Mouse (Mus musculus) heart, embryonic 14.5 days (tissue): ENCODE data around the gene Fgd3. TPM values are rescaled to one million over a fixed set of nuclear protein-coding genes. Genes with fewer than 3 reads are reported as not detected.

Source experiments
- ATAC-seq: fragments of 200-750 bp; cut with Nextera tagmentation; 2 replicates; pipeline ENCODE4 v1.8.0; 2017; ENCODE audit warnings: low read depth, moderate TSS enrichment; ENCODE audit not compliant: insufficient number of reproducible peaks, insufficient read depth, low FRiP score
- H3K27ac ChIP-seq, 2 experiments: fragments of 200-500 bp in 1 of 2; fragments of 300-500 bp in 1 of 2; sonication (generic) in 1 of 2; replicated peaks in 1 of 2; 2 replicates each; pipeline ENCODE4 v1.5.1; 2012 to 2014; ENCODE audit warnings: low read depth in 2 of 2, low read length in 2 of 2, control low read depth in 1 of 2, mild to moderate bottlenecking in 1 of 2, mixed read lengths in 1 of 2; ENCODE audit not compliant: control insufficient read depth in 1 of 2, insufficient read depth in 1 of 2
- H3K27me3 ChIP-seq: fragments of 300-500 bp; sonication (generic); 2 replicates; pipeline ENCODE4 v1.6.1; 2014; ENCODE audit warnings: mild to moderate bottlenecking, low read length, control low read depth; ENCODE audit not compliant: control insufficient read depth, insufficient read depth
- H3K36me3 ChIP-seq: fragments of 300-500 bp; sonication (generic); 2 replicates; pipeline ENCODE4 v1.6.1; 2014; ENCODE audit warnings: mild to moderate bottlenecking, control low read depth, low read length, mixed read lengths; ENCODE audit not compliant: control insufficient read depth, insufficient read depth
- H3K4me1 ChIP-seq, 2 experiments: fragments of 200-500 bp in 1 of 2; fragments of 300-500 bp in 1 of 2; sonication (generic) in 1 of 2; 2 replicates each; pipeline ENCODE4 v1.6.1; 2012 to 2014; ENCODE audit warnings: low read length in 2 of 2, control low read depth in 1 of 2, mixed read lengths in 1 of 2; ENCODE audit not compliant: control insufficient read depth in 2 of 2, insufficient read depth in 2 of 2
- H3K4me2 ChIP-seq: fragments of 300-500 bp; sonication (generic); 2 replicates; pipeline ENCODE4 v1.6.1; 2014; ENCODE audit warnings: mild to moderate bottlenecking, low read length
- H3K4me3 ChIP-seq, 2 experiments: fragments of 200-500 bp in 1 of 2; fragments of 300-500 bp in 1 of 2; sonication (generic) in 1 of 2; 2 replicates each; pipeline ENCODE4 v1.5.1; 2012 to 2014; ENCODE audit warnings: low read length in 2 of 2, mild to moderate bottlenecking in 2 of 2, control low read depth in 1 of 2, low read depth in 1 of 2, moderate library complexity in 1 of 2; ENCODE audit not compliant: control insufficient read depth in 1 of 2, insufficient read depth in 1 of 2
- H3K9ac ChIP-seq: fragments of 300-500 bp; sonication (generic); 2 replicates; pipeline ENCODE4 v1.6.1; 2014; ENCODE audit warnings: mild to moderate bottlenecking, low read length
- H3K9me3 ChIP-seq: fragments of 300-500 bp; sonication (generic); 2 replicates; pipeline ENCODE4 v1.6.1; 2016; ENCODE audit warnings: low read length, control low read depth; ENCODE audit not compliant: control insufficient read depth
- WGBS: fragments of 180-500 bp; shearing (Covaris S2); extraction: QIAGEN DNeasy Blood & Tissue Kit; methylation state at CpG from one replicate; pipeline ENCODE4 v1.1.7; 2014; 5-methylcytosine and 5-hydroxymethylcytosine counted together
- polyA plus RNA-seq: library from polyadenylated mRNA; unstranded; fragments of >200 nt; fragmentation: Nextera tagmentation; extraction: Ambion mirVana; gene quantifications from 2 replicates; pipeline ENCODE4 v1.2.1, GENCODE M21; 2014

The Fgd3 gene
- polyA plus RNA-seq, 1 experiment from 2014 or later: 0.09 TPM

GRCm38 (mm10) chr13:49341012-49341830, 21.1 kb upstream of the Fgd3 start, which contains the start of gene Bicd2:
Gene Bicd2, plus strand, starts transcription at chr13:49341585.
- Histone ChIP-seq H3K4me3 (peak within 1 kb of the TSS; percentile 90 to 91), H3K36me3 (0 out of 2 replicates have a peak, but pooled peaks cover 2% of the 10 kb centered on the region), H3K4me1 (peaks cover 36 to 47% of the 10 kb centered on the region in 2 experiments), H3K27ac (peak within 1 kb of the TSS; percentile 75 to 79), H3K9me3 (no peaks in the 10 kb centered on the region), H3K9ac (peak within 1 kb of the TSS; percentile 97), H3K4me2 (peak within 1 kb of the TSS; percentile 91), H3K27me3 (no peaks in the 10 kb centered on the region)
- peak; percentile 97 for ATAC-seq
- WGBS: under 1% methylated on average over 65 of the region's 74 CpGs

- H3K4me1 ChIP-seq: peaks cover 15 to 25% of the 10 kb centered on the region in 2 experiments
These were observed 18.9 kb upstream of the Fgd3 start for GRCm38 (mm10) chr13:49338893-49339546.

GRCm38 (mm10) chr13:49335077-49335982, 15.2 kb upstream of the Fgd3 start:
- 79% methylated on average over 12 of the region's 12 CpGs for WGBS

More at GRCm38 (mm10) chr13:49338893-49339546, 18.9 kb upstream of the Fgd3 start:
- WGBS: 60% methylated on average over 7 of the region's 7 CpGs
- Histone ChIP-seq H3K4me3 (no peak overlapping the region), H3K9ac (no peak overlapping the region), H3K27me3 (no peaks in the 10 kb centered on the region), H3K27ac (no peak overlapping the region), H3K36me3 (no peaks in the 10 kb centered on the region), H3K9me3 (no peaks in the 10 kb centered on the region), H3K4me2 (no peak overlapping the region)
- no peak for ATAC-seq

DNA sequence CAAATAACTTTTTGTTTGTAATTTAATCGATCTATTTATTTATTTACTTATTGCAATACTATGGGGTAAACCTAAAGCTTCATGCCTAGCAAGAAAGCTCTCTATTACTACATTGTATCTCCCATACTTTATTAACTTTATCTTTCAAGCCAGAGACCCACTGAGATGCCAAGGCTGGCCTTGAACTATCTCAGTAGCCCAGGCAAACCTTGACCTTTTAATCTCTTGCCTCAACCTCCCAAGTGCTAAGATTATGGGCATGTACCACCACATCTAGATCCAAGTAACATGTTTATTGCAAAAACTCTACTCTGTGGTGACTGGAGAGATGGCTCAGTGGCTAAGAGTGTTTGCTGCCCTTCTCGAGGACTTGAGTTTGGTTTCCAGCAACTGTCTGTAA, 13.1 kb upstream of the Fgd3 start:
- H3K27ac ChIP-seq: no peak overlapping the region
- H3K9me3 ChIP-seq: no peaks in the 10 kb centered on the region
- H3K4me1 ChIP-seq: no peaks in the 10 kb centered on the region
- no peak overlapping the region for H3K9ac ChIP-seq
- 49% methylated on average over 2 of the region's 2 CpGs for WGBS
- H3K4me2 ChIP-seq: no peak overlapping the region
- no peaks in the 10 kb centered on the region for H3K27me3 ChIP-seq
- H3K36me3 ChIP-seq: no peaks in the 10 kb centered on the region
- no peak for ATAC-seq
- no peak overlapping the region for H3K4me3 ChIP-seq

More at GRCm38 (mm10) chr13:49335077-49335982, 15.2 kb upstream of the Fgd3 start:
- Histone ChIP-seq H3K9ac (no peak overlapping the region), H3K27me3 (no peaks in the 10 kb centered on the region), H3K27ac (no peak overlapping the region), H3K36me3 (no peaks in the 10 kb centered on the region), H3K9me3 (no peaks in the 10 kb centered on the region), H3K4me2 (no peak overlapping the region), H3K4me3 (no peak overlapping the region), H3K4me1 (peaks cover 0 to under 1% of the 10 kb centered on the region in 2 experiments; a peak in 1 of 4 replicates)
- no peak for ATAC-seq

DNA sequence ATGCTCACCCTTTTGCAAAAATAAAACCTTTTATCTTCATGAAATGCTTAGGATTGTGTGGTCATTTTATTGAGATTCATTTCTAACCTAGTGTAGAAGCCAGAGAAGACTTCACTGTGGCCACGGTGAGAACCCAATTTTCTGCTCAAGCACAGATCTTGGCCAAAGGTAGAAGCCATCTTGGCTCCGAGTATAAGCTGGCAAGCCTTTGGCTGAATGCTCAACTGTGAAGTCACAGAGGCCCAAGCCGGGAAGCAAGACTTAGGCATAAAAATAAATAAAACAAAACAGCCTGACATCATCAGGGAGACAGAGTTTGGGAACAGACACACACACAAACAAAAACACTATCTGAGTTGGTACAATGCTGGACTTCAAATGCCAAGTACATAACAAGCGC, 8.0 kb upstream of the Fgd3 start:
- no peaks in the 10 kb centered on the region for H3K4me1 ChIP-seq
- no peaks in the 10 kb centered on the region for H3K27me3 ChIP-seq
- no peak overlapping the region for H3K27ac ChIP-seq
- H3K4me2 ChIP-seq: no peak overlapping the region
- 76% methylated on average over 4 of the region's 4 CpGs for WGBS
- H3K4me3 ChIP-seq: no peak overlapping the region
- ATAC-seq: no peak
- H3K36me3 ChIP-seq: no peaks in the 10 kb centered on the region
- H3K9me3 ChIP-seq: no peaks in the 10 kb centered on the region
- H3K9ac ChIP-seq: no peak overlapping the region

DNA sequence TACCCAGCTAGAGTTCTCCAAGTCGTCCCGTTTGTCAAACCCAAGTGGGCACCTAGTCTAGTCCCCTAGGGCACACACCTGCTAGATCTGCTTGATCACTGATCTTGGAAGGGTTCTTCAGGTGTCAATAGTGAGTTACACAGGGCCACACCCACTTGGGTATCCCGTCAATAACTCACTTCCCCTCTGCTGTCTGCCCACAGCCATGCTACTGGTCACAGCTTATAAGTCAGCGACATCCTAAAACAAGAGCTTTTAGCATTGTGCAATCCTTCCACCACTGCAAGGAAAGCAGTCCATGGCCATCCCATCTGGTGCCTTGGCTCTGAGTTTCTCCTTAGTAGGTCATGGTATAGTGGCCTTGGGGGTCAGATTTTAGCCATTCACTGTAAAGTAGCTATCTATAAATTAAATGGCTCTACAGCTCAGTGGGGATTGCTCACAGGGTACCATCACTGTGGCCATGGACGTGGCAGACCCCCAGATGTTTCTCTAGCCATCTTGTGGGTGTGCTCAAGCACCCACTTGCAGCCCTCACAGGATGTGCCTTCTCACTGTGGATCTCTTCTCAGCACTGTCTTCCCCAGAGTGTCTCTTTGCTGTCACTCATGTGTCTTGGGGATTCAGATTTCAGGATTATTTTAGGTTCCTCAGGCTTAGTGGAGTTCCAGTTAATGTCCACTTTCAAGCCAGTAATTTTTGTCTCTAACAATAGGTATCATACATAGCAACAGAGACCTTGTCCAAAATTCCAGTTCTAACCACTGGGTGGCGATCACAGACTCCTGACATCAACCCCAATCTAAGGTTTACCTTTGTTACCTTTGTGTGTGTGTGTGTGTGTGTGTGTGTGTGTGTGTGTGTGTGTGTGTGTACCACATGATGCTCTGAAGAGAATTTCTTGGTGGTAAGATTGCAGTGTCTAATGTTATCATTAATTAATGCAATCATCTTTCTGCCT, 6.4 kb upstream of the Fgd3 start:
- H3K36me3 ChIP-seq: no peaks in the 10 kb centered on the region
- no peaks in the 10 kb centered on the region for H3K9me3 ChIP-seq
- H3K4me1 ChIP-seq: no peaks in the 10 kb centered on the region
- H3K4me3 ChIP-seq: no peak overlapping the region
- H3K9ac ChIP-seq: no peak overlapping the region
- no peak overlapping the region for H3K4me2 ChIP-seq
- WGBS: 61% methylated on average over 6 of the region's 6 CpGs
- H3K27ac ChIP-seq: no peak overlapping the region
- no peak for ATAC-seq
- no peaks in the 10 kb centered on the region for H3K27me3 ChIP-seq
